Mouse (Mus musculus) bone marrow macrophage, adult 2 months (primary cell): Measurements from ENCODE around the gene Rnf41.

Experiments
- CTCF ChIP-seq: IDR thresholded peaks from 2 replicates; pipeline ENCODE4 v1.5.1; 2012; ENCODE audit warnings: low read depth, mild to moderate bottlenecking, low read length, moderate library complexity
- POLR2A ChIP-seq: IDR thresholded peaks from 2 replicates; pipeline ENCODE4 v1.6.1; 2012; ENCODE audit warnings: mild to moderate bottlenecking, low read depth, low read length, borderline replicate concordance

DNA sequence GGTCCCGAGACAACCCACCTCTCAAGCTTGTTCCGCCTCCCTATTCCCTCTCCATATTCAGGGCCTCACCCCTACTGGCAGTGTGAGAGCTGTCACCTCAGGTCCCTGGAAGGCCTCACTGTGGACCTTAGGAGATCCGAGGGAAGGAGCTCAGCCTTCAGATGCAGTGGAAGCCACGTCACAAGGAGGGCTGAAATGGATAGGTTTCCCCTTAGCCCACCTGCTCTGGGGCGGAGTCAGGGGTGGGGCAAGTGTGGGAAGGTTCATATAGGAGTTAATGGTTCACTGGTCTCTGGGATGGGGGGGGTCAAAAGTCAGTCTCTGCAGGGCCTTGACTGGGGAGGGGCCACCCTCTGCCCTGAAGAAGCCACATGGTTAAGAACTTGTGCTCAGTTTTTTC lies 11.1 kb upstream of the Rnf41 start:
- TF ChIP-seq POLR2A (no peak), CTCF (no peak)
